Comparison of ENCODE assay signal across 10 mouse cellular contexts in genomic region chr9:61081474-61082021, GRCm38 (mm10).
DNase-seq lines count a peak whose midpoint lies in the region; ATAC-seq lines count a peak whose summit lies in the region.
"Had no signal": no experiment of that assay in that cellular context is flagged by ENCODE, and none has a peak within 500 bp of the region (broad histone marks: within the 10 kb centered on the region; RNA-seq: fewer than 3 reads in every experiment).

No protein-coding gene starts in this region.

- 13% methylated on average over 16 of the region's 16 CpGs for WGBS in hindbrain, embryonic 16.5 days
- 7% methylated on average over 16 of the region's 16 CpGs for WGBS in midbrain, embryonic 14.5 days
- 75% methylated on average over 16 of the region's 16 CpGs for WGBS in intestine, embryonic 15.5 days

- H3K36me3 ChIP-seq in hindbrain, embryonic 16.5 days (ENCODE audit: control insufficient read depth, insufficient read depth, low read length), result no peaks in the 10 kb centered on the region
- H3K36me3 ChIP-seq in midbrain, embryonic 14.5 days (ENCODE audit: control insufficient read depth, insufficient read depth, low read length), result no peaks in the 10 kb centered on the region
- no peaks in the 10 kb centered on the region for H3K36me3 ChIP-seq in intestine, embryonic 15.5 days
- H3K36me3 ChIP-seq: limb, embryonic 12.5 days had no signal

- peaks cover 19% of the 10 kb centered on the region for H3K4me1 ChIP-seq in hindbrain, embryonic 16.5 days (ENCODE audit: control insufficient read depth, insufficient read depth, low read depth, low read length)
- peaks cover 17% of the 10 kb centered on the region for H3K4me1 ChIP-seq in midbrain, embryonic 14.5 days (ENCODE audit: control insufficient read depth, insufficient read depth, low read length)
- H3K4me1 ChIP-seq in intestine, embryonic 15.5 days (replicated peaks), result no peaks in the 10 kb centered on the region

- no peaks in the 10 kb centered on the region; the same call in 1 of the 2 replicates for H3K27me3 ChIP-seq in hindbrain, embryonic 16.5 days (replicated peaks; ENCODE audit: control insufficient read depth, insufficient read depth, low read length)
- no peaks in the 10 kb centered on the region for H3K27me3 ChIP-seq in midbrain, embryonic 14.5 days (ENCODE audit: control insufficient read depth, insufficient read depth, low read length)
- H3K27me3 ChIP-seq in intestine, embryonic 15.5 days (replicated peaks), result no peaks in the 10 kb centered on the region; the same call in 1 of the 2 replicates

- peak overlapping the region; percentile 21 for H3K4me2 ChIP-seq in hindbrain, embryonic 16.5 days (ENCODE audit: low read length)
- H3K4me2 ChIP-seq in midbrain, embryonic 14.5 days (ENCODE audit: low read length), result peak overlapping the region; percentile 23; the same call in 1 of the 2 replicates
- no peak overlapping the region for H3K4me2 ChIP-seq in intestine, embryonic 15.5 days (replicated peaks)
- H3K4me2 ChIP-seq: limb, embryonic 12.5 days had no signal

- H3K9me3 ChIP-seq in hindbrain, embryonic 16.5 days (ENCODE audit: control insufficient read depth, low read length), result no peaks in the 10 kb centered on the region
- no peaks in the 10 kb centered on the region for H3K9me3 ChIP-seq in midbrain, embryonic 14.5 days (ENCODE audit: control insufficient read depth, low read length)
- H3K9me3 ChIP-seq in intestine, embryonic 15.5 days, result no peaks in the 10 kb centered on the region
- H3K9me3 ChIP-seq: limb, embryonic 12.5 days had no signal

- H3K9ac ChIP-seq in hindbrain, embryonic 16.5 days (ENCODE audit: low read depth, low read length), result no peak overlapping the region
- no peak overlapping the region for H3K9ac ChIP-seq in midbrain, embryonic 14.5 days (replicated peaks; ENCODE audit: low read length)
- H3K9ac ChIP-seq in intestine, embryonic 15.5 days, result no peak overlapping the region
- H3K9ac ChIP-seq: limb, embryonic 12.5 days had no signal

- DNase-seq in brain, adult 2 months (ENCODE audit: low read depth, low spot score), result peak; percentile 93
- peak; percentile 72 to 87 for DNase-seq in cerebellum, postnatal 14 days
- peak; percentile 85 for DNase-seq in midbrain, embryonic 14.5 days
- no peak for DNase-seq in thymus, postnatal 25 days
- no peak for DNase-seq in kidney, postnatal 10 days
- DNase-seq in adrenal gland, adult 18-20 months (ENCODE audit: low spot score in 2 of 2), result no peak
- DNase-seq: heart, postnatal 4 days had no signal

- peak overlapping the region; percentile 46; the same call in 1 of the 2 replicates for H3K27ac ChIP-seq in hindbrain, embryonic 16.5 days (ENCODE audit: low read depth, low read length)
- H3K27ac ChIP-seq in midbrain, embryonic 14.5 days (replicated peaks; ENCODE audit: low read depth, low read length), result peak overlapping the region; percentile 74
- H3K27ac ChIP-seq in intestine, embryonic 15.5 days, result no peak overlapping the region
- H3K27ac ChIP-seq: limb, embryonic 12.5 days had no signal

- H3K4me3 ChIP-seq in hindbrain, embryonic 16.5 days (ENCODE audit: low read length), result no peak overlapping the region
- no peak overlapping the region for H3K4me3 ChIP-seq in midbrain, embryonic 14.5 days (replicated peaks; ENCODE audit: low read depth, low read length)
- H3K4me3 ChIP-seq in intestine, embryonic 15.5 days (replicated peaks), result no peak overlapping the region
- H3K4me3 ChIP-seq: limb, embryonic 12.5 days had no signal

- ATAC-seq in hindbrain, embryonic 16.5 days, result peak; percentile 79
- peak; percentile 60 for ATAC-seq in midbrain, embryonic 14.5 days (ENCODE audit: low FRiP score, low TSS enrichment)
- no peak for ATAC-seq in intestine, embryonic 15.5 days

Comparison
In these comparisons a context has a peak if more than half of its experiments do, and no peak if none do; other contexts are left out.
1. DNase-seq: peak in brain, adult 2 months (single experiment), cerebellum, postnatal 14 days (2 of 2) and midbrain, embryonic 14.5 days (single experiment); none in thymus, postnatal 25 days (single experiment), kidney, postnatal 10 days (single experiment) and adrenal gland, adult 18-20 months (0 of 2).